Mouse (Mus musculus) embryonic facial prominence, embryonic 11.5 days (tissue): ENCODE results near the gene Zfp677. TPM values are rescaled to one million over a fixed set of nuclear protein-coding genes. Genes with fewer than 3 reads are reported as not detected.

Experiments used
- polyA plus RNA-seq: library from polyadenylated mRNA; unstranded; fragments of >200 nt; fragmentation: Nextera tagmentation; extraction: Ambion mirVana; gene quantifications from 2 replicates; pipeline ENCODE4 v1.2.1, GENCODE M21; 2014

Gene Zfp677
- polyA plus RNA-seq, 1 experiment from 2014 or later: 5.2 TPM

Other genes with a start within 250 kb of the Zfp677 start
- gene Vmn1r234, start 157.7 kb upstream of the Zfp677 start, polyA plus RNA-seq: not detected in 2 replicates
- gene Vmn1r235, start 127.3 kb upstream of the Zfp677 start, polyA plus RNA-seq: not detected in 2 replicates
- not detected in 2 replicates for gene Vmn1r236, start 100.8 kb upstream of the Zfp677 start, polyA plus RNA-seq
- not detected in 2 replicates for gene Vmn1r237, start 71.9 kb upstream of the Zfp677 start, polyA plus RNA-seq
- gene Zfp54, start 39.5 kb downstream of the Zfp677 start, polyA plus RNA-seq: 3.6 and 4.1 TPM in 2 replicates
- gene Zfp51, start 66.6 kb downstream of the Zfp677 start, polyA plus RNA-seq: 18.1 and 20.2 TPM in 2 replicates
- 10.3 and 10.4 TPM in 2 replicates for gene Zfp53, start 105.2 kb downstream of the Zfp677 start, polyA plus RNA-seq
- gene Zfp52, start 151.8 kb downstream of the Zfp677 start, polyA plus RNA-seq: 1.8 and 3.2 TPM in 2 replicates
- gene Zfp948, start 183.3 kb downstream of the Zfp677 start, polyA plus RNA-seq: 17.4 and 22.1 TPM in 2 replicates